Mouse (Mus musculus) cerebellum, adult 11-12 months (tissue): Measurements from ENCODE around the gene Gm26938.
A peak's percentile ranks its signal among the peaks of the same experiment; 100 is the strongest.

Experiments used
- DNase-seq: peaks from one replicate; pipeline ENCODE4 v3.0.0; 2022

Gene Gm26938

DNA sequence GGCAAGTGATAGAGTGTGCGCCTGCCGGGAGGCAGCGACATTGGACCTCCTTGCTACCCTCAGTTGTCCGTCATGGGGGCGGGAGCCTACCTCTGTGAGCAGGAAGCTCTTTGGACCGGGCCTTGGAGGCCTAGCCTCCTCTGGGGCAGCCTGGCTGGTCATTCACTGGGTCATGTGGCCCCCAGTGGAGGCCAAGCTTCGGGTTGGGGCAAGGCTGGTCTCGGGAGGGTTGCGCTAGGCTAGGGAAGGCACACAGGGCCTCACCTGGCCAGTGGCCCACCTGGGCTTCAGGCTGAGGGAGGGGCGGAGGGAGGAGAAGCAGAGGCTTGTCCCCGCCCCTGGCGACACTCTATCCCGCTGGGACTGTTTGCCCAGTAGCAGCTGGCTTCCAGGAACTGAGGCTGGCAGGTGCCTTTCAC lies 12.2 kb downstream of the Gm26938 start:
- DNase-seq, result no peak

DNA sequence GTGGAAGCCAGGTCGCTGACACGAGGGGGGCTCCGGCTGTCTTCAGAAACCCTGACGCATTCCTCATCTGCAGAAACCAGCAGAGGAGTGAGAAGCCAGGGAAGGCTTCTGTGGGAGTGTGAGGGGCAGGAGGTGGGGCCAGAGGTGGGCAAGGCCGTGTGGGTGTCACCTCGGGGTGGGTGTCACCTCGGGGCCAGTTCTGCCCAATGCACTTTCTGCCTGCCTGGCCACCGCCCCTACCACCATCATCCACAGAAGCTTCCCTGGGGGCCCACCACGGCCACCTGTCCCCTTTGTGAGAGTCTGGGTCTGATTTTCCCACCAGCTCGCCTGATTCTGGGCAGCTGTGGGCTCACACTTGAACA lies 13.1 kb downstream of the Gm26938 start:
- DNase-seq, result no peak

DNA sequence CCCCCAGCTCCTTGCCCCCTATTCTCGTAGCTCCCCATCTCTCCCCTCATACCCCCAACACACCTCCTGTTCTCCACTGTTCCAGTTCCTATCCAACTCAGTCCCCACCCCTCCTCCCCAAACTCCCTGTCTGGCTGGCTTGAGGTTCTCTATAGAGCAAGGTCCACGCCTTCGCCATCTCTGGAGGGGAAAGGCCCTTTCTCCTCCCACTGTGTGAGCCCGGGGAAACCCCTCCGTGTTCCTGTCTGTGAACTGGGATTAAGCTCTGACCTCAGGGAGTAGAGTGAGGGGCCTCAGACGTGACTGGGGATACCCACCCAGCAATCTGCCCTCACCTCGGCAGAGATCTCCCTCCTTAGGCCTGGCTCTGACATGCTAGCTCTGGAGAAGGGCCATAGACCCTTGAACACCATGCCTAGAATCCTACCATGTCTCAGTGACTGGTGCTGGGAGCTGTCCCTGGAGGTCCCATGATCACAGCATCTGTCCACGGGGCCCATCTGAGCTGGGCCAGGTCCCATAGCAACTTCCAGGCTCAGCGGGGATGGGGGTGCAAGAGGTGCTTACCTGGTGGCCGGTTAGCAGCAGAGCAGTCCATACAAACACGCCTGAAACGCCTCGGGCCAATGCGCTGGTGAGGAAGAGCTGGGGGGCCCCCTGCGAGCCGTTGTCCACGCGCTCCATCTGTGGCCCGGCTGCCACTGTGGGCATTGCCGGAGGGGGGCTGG lies 13.6 kb downstream of the Gm26938 start:
- DNase-seq, result no peak

DNA sequence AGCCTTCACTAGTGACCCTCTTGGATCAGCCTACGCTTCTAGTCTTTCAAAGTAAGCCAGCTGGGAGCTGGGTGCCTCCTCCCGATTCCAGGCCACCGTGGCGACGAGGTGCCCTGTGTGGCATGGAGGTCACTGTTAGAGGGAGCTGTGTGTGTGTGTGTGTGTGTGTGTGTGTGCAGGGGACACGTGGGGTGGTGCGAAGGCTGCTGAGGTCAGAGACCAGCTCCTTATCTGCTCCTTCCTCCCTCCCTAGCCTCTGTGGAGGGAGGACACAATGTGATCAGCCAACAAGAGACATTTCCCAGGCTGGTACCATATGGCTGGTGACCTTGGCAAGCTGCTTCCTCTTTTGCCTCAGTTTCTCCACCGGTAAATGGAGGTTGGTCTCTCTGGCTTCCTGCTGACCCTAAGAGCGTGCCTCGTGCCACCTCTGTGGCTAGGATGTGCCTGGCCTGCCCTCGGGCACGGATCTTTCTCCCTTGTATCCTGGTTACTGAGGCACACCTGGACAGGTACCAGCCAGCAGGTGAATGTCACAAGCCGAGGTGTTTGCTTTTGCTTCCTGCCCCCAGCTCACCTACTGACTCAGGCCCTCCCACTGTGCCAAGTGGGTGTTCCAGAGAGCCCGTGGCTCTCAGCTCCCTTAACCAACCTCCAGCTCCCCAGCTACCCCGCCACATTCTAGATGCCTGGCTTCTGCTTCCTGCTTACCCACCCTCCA lies 14.4 kb downstream of the Gm26938 start:
- no peak for DNase-seq

DNA sequence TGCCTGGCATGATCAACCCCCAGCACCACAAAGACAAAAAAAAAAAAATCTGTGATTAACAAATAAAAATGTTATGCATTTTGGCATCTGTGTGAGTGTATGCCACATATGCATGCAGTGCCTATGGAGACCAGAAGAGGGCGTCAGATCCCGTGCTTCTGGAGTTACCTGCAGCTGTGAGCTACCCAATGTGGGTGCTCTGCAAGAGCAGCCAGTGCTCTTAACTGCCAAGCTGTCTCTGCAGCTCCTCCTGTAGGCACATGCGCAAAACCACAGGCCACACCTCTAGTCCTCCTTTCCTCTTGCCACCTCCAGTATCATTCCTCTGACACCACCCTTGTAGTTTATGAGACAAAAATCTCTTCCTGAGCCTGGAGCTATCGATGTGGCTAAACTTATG lies 16.8 kb downstream of the Gm26938 start:
- DNase-seq, result no peak

DNA sequence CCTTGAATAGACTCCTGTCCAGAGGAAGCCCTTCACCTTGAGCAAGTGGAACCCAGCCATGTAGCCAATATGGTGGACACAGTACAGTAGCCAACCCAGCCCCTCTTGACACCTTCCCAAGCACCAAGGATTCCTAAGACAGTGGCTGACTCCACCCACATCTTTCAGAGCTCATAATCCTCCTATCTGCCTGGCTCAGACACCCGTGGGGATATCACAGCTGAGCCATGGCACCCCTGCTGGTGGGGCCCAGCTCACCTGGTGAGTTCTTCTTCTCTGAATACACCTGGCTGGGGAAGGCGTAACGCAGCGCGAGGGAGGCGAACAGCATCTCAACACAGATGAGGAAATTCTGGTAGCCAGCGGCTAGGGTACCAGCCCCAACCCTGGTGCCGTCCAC lies 20.3 kb downstream of the Gm26938 start:
- no peak for DNase-seq

DNA sequence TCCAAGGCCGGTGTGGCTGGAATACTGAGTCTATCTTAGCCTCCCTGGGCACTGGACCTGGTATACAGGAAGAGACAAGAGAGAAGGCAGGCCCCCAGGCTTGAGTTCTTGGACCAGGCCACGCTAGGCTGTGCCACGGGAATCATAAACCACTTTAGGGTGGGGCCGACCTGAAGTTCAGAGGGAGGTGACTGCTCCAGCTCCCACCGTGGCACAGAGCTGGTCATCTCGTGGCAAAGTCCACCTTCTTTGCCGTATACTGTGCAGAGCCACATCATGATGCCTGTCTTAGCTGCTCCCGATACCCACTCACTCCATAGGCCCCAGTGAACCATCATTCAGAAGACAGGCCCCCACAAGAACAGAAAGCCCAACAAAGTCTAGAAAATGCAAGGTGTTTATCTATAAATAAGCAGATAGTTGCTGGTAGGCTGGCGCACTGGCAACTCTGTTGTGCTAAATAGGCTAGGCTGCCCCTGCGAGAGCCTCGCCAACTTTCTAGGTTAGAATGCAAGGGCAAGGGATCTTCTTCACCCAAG lies 21.6 kb downstream of the Gm26938 start:
- DNase-seq, result no peak

DNA sequence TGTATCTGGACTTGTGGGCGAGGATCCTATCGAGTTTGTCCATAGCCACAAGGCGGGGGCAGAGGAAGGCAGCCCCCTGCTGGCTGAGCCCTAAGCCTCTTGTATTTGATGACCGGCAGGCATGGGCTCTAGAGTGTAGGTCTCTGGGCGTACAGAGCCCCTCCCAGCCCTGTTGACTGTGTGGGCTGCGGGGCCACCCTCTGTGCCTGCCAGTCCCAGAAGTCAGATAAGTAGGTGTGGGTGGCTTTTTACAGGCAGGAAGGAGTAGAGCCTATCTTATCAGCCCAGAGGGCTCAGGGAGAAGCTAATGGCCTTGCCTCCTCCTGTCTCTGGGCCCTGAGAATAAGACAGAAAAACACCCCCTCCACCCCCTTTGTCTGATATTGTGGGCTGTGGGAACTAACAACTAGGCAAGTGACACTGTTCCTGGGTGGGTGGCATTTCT lies 22.1 kb downstream of the Gm26938 start:
- DNase-seq, result no peak

DNA sequence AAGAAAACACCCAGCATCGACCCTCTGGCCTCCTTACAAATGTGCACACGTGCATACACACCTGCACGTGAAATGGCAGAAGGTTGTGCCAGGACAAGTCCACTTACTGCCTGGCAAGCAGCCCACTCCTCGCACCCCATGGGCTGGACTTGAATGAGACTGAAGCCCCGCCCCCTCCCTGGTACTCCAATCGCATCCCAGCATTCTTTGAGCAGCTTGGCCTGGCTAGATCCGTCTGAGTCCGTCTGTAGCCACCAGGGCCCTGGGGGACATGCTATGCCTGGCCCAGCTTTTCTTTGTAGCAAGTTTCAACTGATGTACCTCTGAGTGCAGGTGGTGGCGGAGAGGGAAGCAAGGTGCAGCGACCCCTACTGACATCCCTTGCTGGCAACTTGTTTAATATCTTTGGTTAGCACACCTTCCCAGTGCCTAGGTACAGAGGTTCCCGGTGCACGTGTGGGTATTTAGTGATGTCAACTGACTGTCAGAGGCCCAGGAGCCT lies 22.6 kb downstream of the Gm26938 start:
- no peak for DNase-seq

DNA sequence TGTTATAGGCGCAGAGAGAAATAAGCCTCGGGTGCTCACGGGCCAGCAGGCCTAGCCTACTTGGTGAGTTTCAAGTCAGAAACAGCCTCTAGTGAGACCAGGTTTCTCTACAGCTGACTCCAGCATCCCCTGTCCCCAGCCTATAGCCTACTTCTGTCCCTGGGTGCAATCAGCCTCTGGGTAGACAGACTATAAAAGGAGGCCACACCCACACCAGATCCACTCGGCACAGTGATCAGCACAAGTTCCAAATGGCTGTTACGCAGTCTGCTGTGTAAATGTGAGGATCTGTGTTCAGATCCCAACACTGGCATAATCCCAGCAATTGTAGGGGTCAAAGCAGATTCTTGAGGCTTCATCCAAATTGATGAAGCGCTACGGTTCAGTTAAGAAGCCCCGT lies 23.0 kb downstream of the Gm26938 start:
- DNase-seq, result no peak

DNA sequence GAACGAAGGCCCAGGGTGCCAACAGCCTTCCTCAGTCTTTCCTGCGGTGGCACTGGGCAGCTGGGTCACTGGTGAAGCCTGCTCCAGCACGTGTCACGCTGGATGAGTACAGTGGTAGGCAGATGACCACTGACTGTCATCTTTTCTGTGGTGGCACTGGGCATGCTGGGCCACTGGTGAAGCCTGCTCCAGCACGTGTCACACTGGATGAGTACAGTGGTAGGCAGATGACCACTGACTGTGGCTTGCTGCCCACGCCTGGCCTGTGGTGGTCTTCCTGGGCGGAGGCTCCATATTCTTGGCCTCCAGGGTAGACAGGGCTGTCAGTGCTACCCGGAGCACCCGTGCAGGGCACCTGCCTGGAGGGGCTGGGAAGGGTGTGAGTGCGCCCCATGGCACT lies 24.3 kb downstream of the Gm26938 start:
- no peak for DNase-seq

DNA sequence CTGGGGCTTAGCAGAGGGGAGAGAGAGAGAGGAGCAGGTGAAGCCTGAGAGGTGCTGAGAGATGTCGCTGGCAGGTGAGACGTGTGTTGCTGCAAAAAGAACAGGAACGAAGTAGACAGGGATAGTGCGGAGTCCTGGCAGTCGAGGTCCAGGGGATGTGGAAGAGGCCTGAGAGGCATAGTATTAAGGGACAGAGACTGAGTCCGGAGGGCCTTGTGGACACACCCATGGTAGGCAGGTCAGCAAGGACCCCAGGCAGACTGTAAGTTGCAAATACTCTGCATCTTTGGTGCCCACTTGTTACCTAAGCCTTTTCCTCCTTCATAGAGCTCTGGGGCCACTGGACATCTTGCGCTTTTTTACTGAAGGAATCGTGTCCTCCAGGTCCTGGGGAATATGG lies 25.0 kb downstream of the Gm26938 start:
- no peak for DNase-seq

DNA sequence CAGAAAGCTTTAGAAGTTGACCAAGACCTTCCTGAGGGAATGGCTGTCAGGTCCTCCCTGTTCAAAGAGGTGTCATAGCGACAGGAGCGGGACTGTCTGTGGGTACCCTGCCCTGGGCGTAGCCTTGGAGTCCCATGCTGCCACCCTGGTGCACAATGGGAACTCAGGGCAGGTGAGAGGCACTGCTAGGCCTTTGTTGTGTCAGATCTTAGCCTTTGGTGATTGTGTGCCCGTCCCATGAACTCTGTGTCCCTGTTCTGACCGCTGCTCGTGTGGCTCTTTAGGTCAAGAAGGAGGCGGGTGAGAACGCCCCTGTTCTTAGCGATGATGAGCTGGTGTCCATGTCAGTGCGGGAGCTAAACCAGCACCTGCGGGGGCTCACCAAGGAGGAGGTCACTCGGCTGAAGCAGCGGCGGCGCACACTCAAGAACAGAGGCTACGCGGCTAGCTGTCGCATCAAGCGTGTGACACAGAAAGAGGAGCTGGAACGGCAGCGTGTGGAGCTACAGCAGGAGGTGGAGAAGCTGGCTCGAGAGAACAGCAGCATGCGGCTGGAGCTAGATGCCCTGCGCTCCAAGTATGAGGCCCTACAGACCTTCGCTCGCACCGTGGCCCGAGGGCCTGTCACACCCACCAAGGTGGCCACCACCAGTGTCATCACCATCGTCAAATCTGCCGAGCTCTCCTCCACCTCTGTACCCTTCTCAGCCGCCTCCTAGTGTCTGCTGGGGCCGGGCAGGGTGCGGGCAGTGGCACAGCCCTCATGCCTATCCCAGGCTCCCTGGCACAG lies 26.2 kb downstream of the Gm26938 start:
- no peak for DNase-seq

DNA sequence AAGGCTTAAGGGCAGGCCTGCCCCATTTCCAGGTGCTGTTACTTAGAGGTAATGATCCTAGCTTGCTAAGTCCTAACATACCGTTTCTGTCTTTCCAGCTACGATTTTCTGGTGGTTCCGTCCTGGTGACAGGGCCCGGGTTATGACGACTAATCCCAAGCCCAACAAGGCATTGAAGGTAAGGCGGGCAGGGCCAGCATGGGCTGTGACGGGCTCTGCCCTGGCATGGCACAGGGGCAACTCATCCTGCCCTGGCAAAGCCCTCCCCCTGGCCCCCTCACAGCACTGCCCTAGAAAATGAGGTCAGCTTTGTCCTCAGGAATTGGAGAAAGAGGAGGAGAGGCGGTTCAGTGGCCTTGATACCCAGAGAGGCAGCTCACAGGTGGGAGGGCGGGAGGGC lies 27.2 kb downstream of the Gm26938 start:
- DNase-seq, result no peak

DNA sequence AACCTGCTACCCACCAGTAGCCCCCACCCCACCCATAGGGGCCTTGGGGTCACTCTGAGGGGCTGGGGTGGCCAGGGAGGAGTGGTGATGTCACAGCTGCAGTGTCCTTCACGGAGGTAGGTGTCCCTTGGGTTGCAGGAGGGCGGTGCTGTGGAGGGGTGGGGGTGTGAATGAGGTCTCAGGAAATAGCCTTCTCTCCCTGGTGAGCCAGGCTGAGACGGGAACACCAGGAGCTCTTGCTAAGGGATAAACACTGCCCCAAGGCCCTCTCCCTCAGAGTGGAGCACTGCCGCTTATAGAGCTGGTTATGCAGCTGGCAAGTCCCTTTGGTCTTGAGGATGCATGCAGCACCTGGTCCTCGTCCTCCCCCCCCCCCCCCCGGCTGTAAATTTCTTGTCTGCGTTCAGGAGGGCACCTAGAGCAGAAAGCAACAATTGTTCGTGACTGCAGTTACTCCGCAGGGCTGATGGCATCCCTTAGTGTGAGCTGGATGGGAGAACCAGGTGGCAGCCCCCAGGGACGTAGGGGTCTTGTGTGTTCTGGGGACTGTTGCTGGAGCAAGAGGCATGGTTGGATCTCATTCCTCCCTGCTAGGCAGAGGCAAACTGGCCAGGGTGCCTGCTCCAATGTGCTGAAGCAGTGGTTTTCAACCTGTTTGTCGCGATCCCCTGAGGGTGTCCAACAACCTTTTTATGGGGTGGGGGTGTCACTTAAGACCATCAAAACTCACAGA lies 27.9 kb downstream of the Gm26938 start:
- DNase-seq, result no peak

DNA sequence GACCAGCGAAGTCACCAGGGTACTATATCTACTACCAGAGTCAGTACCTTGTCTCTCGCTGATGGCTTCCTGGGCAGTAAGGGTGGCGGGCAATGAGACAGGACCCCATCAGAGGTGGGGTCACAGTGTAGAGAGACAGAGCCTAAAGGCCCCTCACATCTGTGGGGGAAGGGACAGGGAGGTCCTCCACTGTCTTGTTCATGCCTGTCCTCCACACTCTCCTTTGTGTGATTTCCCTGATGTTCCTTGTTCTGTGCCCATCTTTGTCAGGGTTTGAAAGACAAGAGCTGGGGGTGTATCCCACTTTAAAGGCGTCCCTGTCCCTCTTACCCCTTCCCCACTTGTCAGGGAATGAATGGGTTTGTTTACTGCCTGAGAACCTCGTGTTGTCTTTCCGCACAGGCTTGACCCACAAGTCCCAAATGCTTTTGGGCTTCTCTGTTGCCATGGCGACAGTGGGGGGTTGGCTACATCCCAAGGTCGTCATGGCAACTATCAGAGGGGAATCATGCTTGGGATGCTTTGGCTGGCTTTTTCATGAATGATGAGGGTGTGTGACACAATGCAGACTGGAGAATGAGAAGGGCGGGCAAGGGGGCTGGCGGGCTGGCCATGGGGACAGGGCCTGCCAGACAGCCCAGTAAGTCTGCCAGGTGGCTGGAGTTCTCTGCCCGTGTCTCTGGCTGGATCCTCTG lies 28.6 kb downstream of the Gm26938 start:
- peak; percentile 63 for DNase-seq

DNA sequence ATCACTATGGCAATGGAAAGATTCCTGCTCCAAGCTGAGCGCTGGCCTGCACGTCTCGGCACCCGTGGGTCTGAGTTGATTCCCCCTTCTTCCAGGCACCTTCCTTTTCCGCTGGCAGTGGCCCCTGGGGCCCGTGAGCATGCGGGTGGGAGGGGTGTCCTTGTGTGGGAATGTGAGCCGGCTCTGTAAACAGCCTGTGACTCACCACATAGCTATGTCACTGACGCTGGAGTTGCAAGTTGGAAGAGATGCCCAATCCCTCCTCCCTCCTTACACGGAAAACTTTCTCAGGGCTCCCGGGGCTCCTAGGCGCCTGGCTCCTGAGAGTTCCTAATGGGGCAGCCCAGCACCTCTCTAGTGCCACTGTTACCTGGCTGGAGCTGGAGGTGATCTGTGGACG lies 29.3 kb downstream of the Gm26938 start:
- DNase-seq, result no peak

DNA sequence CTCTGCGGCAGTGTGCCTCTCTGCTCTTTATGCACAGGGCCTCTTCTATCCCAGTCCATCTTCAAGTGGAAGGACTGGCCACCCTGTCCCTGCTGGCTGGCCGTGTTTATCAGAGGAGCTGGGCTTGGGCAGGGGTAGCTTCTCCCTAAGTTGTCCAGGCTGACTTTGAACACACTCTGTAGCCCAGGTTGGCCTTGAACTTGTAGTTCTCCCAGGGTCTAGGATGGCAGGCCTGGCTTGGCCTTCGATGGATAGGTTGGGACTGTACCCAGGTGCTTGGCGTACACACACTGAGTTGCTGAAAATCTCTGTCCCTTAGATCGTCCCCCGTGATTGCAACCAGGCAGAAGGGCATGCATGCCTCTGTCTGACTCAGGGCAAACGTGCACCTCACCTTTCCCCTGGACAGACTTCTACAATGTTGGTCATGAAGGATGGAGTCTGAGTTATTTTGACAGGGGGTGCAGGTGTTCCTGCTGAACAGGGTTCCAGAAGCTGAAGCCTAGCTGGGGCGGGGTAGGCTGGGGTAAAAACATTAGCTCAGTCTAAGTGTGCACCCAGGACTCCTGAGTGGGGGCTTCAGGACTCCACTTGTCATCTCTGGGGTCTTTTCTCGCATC lies 30.1 kb downstream of the Gm26938 start:
- no peak for DNase-seq

DNA sequence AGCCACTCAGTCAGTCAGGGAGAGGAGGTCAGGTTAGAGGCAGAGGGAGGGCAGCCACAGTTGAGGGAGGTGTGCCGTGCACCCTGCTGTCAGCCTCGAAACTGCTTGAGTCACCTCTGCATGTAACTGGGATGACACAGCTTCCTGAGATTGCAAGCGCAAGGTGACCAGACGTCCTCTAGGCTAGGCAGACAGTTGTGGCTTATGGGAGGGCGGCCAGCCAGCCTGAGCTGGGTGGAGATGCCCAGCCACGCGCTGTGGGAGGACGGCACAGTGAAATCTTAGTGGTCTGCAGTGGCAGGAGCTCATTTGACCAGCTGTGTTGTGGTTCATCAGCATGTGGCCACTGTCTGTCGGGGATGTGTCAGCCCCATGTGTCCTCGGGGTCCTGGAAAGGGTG lies 31.3 kb downstream of the Gm26938 start:
- no peak for DNase-seq

DNA sequence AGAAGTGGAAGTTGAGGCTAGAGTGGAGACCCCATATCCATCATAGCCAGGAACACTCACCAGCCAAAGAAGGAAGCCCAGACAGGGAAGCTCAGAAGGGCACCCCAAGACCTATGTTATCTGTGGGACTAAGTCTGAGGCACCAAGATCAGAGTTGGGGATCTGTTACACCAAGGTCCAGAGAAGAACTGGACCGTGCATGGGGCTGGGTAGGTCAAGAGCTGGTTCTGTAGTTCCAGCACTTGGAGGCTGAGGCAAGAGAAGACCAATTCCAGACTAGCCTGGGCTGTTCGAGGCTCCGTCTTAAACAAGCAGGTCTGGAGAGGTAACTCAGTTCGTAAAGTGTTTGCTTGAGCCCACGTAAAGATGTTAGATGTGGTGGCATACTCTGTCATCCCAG lies 32.1 kb downstream of the Gm26938 start:
- no peak for DNase-seq

DNA sequence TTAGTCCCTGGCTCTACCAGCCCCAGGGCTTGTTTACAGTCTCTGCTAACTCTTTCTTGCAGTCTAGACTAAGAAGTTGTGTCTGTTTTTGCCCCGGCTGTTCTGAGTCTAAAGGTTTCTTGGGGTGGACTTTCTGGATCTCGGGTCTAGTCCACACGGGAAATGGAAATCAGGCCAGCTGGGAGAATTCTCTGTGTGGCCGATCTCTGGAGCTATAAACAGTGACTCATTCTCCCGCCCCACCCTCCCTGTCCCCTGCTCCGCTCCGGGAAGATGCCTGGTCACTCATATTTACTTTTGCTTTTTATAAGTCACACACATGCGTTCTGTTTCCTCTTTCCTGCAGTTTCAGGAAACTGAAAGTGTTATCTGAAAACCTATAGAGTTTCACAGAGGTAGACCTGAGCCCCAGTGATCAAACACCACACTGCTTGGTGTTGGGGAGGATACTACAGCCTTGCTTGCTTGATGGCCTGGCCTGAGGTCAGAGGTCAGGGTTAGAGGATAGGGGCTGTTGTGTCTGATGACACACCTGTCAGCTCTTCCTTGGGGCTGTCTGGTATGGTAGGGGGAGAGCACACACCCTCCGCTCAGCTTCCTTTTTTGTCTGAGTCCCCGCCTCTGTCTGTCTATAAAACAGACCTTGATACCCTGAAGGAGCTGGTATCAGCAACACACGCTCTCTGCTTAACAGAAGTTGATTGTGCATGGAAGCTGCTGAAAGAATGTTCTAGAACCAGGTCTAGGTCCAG lies 32.7 kb downstream of the Gm26938 start:
- no peak for DNase-seq
